Mouse (Mus musculus) E14TG2a.4 (cell line): Measurements from ENCODE around the gene Crim1.
"Not testable (repeated sequence)": the region's sequence is repeated elsewhere in the genome, so short reads cannot be mapped to it uniquely, and the experiment has no call there.

ENCODE experiments used
- H3K27me3 ChIP-seq: 2 replicates; pipeline ENCODE4 v1.6.1; 2014; ENCODE audit warnings: low read length, control low read depth; ENCODE audit not compliant: insufficient read depth
- H3K36me3 ChIP-seq: 2 replicates; pipeline ENCODE4 v1.6.1; 2014; ENCODE audit warnings: low read length, control low read depth; ENCODE audit not compliant: insufficient read depth
- H3K4me1 ChIP-seq: replicated peaks from 2 replicates; pipeline ENCODE4 v1.6.1; 2014; ENCODE audit warnings: low read depth, low read length, control low read depth
- H3K4me3 ChIP-seq: replicated peaks from 2 replicates; pipeline ENCODE4 v1.5.1; 2014; ENCODE audit warnings: mild to moderate bottlenecking, low read length
- H3K9me3 ChIP-seq: 2 replicates; pipeline ENCODE4 v1.6.1; 2014; ENCODE audit warnings: low read length, control low read depth
- CTCF ChIP-seq: conservative IDR thresholded peaks from 2 replicates; pipeline ENCODE4 v1.5.1; 2014; ENCODE audit warnings: low read length
- NANOG ChIP-seq: IDR thresholded peaks from 2 replicates; pipeline ENCODE4 v1.6.1; 2014; ENCODE audit warnings: borderline replicate concordance, low read length, mixed read lengths
- POU5F1 ChIP-seq: IDR thresholded peaks from 2 replicates; pipeline ENCODE4 v1.6.1; 2014; ENCODE audit warnings: low read length, borderline replicate concordance

Crim1 gene

DNA sequence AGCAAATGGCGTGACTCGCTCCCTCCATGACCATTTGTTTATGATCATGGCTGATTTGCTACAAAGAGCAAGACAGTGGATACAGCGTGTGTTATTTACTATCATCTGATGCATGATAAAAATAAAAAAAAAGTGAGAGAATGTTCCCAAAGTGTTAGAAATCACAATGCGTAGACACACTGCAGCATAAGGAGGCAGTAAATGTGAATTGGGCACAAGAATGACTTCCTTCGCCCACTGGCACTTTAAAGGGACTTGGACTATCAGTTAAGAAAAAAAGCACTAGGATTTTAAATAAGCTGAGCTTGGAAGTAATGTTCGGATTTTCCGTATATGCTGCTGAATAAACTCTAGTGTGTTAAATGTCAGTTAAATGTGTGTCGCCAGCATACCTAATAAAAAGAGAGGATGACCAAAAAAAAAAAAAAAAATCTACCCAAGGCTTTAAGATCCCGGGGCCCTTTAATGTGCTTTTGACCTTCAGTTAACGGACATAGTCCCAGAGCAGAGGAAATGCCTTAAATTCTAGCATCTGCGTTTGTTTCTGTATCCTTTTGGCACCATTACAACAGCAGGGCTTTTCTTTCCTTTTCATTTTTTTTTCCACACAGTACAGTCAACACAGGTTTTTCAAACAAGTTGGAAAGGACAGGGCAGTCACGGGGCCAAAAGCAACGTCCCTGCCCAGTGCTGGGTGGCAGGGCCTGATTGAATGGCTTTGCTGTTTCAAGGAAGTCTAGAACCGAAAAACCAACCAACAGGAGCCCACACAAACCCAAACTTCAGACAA lies 50.3 kb downstream of the Crim1 start:
- Histone ChIP-seq H3K27me3 (no peaks in the 10 kb centered on the region), H3K4me1 (no peaks in the 10 kb centered on the region), H3K36me3 (no peaks in the 10 kb centered on the region), H3K9me3 (no peaks in the 10 kb centered on the region), H3K4me3 (no peak overlapping the region)
- TF ChIP-seq POU5F1 (no peak), CTCF (no peak), NANOG (no peak)

DNA sequence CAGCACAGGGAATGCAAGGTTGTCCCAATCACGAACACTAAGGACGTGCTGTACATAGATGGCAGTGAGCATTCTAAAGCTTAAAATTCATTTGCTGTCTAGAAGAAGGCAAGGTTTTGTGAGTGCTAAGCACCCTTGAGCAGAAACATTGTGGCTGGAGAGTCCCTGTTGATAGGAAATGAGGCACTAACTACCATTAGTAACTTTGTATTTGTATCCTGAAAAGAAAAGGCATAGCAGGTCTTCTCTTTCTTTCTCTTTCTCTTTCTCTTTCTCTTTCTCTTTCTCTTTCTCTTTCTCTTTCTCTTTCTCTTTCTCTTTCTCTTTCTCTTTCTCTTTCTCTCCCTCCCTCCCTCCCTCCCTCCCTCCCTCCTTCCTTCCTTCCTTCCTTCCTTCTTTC lies 53.5 kb downstream of the Crim1 start:
- H3K27me3 ChIP-seq, H3K4me1 ChIP-seq, H3K4me3 ChIP-seq, H3K36me3 ChIP-seq: not testable (repeated sequence)
- peaks cover 11% of the 10 kb centered on the region for H3K9me3 ChIP-seq

DNA sequence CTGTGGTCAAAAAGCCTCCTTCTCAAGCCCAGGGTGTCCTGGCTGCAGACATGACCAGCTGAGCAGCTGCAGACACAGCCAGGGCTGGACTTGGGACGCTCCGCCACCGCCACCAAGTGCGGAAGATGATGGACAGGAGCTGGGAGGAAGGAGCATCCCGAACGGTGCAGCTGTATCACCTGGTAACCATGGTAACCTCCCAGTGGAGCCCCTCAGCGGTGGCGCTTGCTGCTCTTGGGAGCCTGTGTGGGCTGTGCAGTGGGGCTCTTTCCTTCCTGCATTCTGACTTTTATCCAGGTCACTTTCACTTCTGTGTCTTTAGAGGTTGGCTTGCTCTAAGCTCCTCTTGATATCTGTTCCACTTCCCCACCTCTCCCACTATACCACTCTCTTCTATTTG lies 54.2 kb downstream of the Crim1 start:
- no peaks in the 10 kb centered on the region for H3K4me1 ChIP-seq
- TF ChIP-seq CTCF (no peak), NANOG (no peak), POU5F1 (no peak)
- no peaks in the 10 kb centered on the region for H3K27me3 ChIP-seq
- no peak overlapping the region for H3K4me3 ChIP-seq
- H3K36me3 ChIP-seq, result no peaks in the 10 kb centered on the region
- H3K9me3 ChIP-seq, result peaks cover 11% of the 10 kb centered on the region

DNA sequence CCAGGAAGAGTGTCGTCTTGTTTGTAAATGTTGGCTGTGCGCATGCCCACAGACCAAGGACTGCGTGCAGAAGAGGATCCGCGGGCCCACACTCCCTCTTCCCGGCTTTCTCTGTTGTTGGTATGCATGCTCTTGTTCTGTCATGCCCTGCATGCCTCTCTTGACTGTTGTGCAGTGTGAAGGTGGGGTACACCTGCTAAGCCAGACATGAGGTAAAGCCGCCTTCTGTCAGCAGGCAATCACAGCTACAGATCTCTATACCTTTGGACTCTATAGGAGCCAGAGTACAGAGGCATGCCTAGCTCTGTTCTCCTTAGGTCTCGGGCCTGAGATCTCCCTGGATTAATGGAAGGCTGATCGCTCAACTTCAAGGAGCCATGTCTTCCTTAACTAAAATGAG lies 55.7 kb downstream of the Crim1 start:
- Histone ChIP-seq H3K4me3 (no peak overlapping the region), H3K4me1 (no peaks in the 10 kb centered on the region), H3K9me3 (peaks cover 11% of the 10 kb centered on the region), H3K27me3 (no peaks in the 10 kb centered on the region), H3K36me3 (no peaks in the 10 kb centered on the region)
- no peak for TF ChIP-seq CTCF
- TF ChIP-seq POU5F1, result no peak
- TF ChIP-seq NANOG, result no peak

DNA sequence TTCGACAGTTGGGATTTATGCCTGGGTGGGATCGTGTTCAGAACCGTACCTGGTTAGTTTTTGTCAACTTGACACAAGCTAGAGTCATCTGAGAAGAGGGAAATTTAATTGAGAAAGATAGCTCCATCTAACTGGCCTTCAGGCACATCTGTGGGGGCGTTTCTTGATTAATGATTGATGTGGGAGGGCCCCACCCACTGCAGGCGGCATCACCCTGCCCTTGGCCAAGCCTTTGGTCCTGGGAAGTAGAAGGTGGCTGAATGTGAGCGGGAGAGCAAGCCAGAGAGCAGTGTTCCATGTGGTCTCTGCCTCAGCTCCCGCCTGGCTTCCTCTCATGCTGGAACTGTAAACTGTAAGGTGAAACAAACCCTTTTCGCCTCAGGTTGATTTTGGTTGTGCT lies 56.5 kb downstream of the Crim1 start:
- Histone ChIP-seq H3K4me3 (no peak overlapping the region), H3K4me1 (no peaks in the 10 kb centered on the region), H3K36me3 (no peaks in the 10 kb centered on the region), H3K9me3 (peaks cover 11% of the 10 kb centered on the region), H3K27me3 (no peaks in the 10 kb centered on the region)
- no peak for TF ChIP-seq POU5F1
- TF ChIP-seq NANOG, result no peak
- no peak for TF ChIP-seq CTCF

DNA sequence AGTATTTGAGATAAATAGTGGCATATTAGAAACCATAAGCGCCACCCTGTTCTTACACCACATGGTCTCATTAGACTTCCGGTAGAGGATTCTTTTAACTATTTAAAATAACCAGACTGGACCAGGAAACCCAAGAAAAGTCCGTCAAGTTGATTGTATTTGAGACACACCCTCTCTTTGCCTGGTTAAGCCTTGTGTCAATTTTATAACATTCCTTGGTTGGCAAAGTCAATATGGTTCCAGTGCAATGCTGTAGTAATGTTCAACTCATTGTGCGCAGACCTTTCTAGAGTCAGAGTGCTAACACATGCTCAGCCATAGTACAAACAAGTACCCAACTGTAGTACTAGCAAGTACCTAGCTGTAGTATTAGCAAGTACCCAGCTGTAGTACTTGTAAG lies 61.6 kb downstream of the Crim1 start:
- no peaks in the 10 kb centered on the region for H3K4me1 ChIP-seq
- peaks cover 9% of the 10 kb centered on the region for H3K9me3 ChIP-seq
- no peak overlapping the region for H3K4me3 ChIP-seq
- H3K27me3 ChIP-seq, result no peaks in the 10 kb centered on the region
- no peak for TF ChIP-seq CTCF
- no peak for TF ChIP-seq NANOG
- no peak for TF ChIP-seq POU5F1
- H3K36me3 ChIP-seq, result no peaks in the 10 kb centered on the region

DNA sequence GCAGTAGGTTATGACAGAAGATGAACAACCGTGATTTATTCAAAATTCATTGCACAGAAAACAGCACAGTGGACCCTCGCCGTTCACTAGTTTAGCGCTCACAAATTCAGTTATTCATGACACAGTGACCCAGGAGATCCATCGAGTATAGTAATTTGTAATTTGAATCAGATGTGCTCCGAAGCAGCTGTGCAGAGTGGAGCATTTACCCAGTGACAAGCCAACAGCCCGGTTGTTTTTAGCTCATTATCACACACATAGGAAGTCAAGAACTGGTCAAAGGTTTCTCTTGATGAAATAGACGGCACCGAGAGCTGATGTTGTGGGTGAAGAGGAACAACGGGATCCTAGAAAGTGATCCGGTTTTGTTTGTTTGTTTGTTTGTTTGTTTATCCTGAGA lies 64.1 kb downstream of the Crim1 start:
- Histone ChIP-seq H3K4me1 (no peaks in the 10 kb centered on the region), H3K9me3 (no peaks in the 10 kb centered on the region), H3K36me3 (no peaks in the 10 kb centered on the region), H3K4me3 (no peak overlapping the region), H3K27me3 (no peaks in the 10 kb centered on the region)
- TF ChIP-seq POU5F1 (no peak), NANOG (no peak), CTCF (no peak)

DNA sequence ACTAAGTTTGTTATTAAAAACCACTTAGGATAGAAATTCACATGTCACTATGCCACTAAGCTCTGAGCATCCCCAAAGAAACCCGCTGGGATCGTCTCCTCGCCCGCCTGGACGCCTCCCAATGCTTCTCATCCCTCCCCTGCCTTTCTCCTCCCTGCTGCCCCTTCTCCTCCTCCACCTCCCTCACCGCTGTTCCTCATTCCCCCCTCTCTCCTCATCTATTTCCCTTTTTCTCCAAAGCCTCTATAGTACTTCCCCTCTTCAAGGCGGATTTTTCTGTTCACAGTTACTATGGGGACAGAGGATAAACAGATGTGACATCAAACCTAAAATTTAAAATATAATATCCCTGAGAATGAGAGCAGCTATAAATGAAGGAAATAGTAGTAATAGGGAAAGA lies 65.1 kb downstream of the Crim1 start:
- Histone ChIP-seq H3K9me3 (no peaks in the 10 kb centered on the region), H3K36me3 (no peaks in the 10 kb centered on the region), H3K27me3 (no peaks in the 10 kb centered on the region), H3K4me1 (no peaks in the 10 kb centered on the region), H3K4me3 (no peak overlapping the region)
- TF ChIP-seq POU5F1 (no peak), NANOG (no peak), CTCF (no peak)

DNA sequence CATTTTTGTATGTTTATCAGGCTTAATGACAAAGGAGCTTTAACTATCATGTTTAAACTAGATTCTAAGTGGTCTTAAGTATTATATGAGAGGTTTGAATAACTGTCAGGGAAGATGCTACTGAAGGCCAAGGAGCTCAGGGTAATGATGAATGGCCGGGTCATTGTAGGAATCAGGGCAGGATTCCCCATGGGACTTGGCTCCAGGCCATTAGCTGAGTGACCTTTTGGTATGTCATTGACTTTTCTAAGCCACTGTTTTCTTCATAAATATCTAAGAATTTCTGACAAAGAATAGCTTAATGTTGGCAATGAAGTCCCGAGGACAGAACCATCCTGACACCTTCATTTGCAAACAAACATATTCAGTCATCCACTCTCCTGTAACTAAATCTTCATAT lies 66.2 kb downstream of the Crim1 start:
- Histone ChIP-seq H3K9me3 (no peaks in the 10 kb centered on the region), H3K4me3 (no peak overlapping the region), H3K4me1 (no peaks in the 10 kb centered on the region), H3K27me3 (no peaks in the 10 kb centered on the region), H3K36me3 (no peaks in the 10 kb centered on the region)
- no peak for TF ChIP-seq NANOG
- no peak for TF ChIP-seq POU5F1
